Mouse (Mus musculus) CH12.LX (cell line): ENCODE data around the gene Ears2. TPM values are rescaled to one million over a fixed set of nuclear protein-coding genes. Genes with fewer than 3 reads are reported as not detected.

Experiments used
- DNase-seq: peaks from one replicate; pipeline ENCODE4 v3.0.0-alpha.2; 2013; ENCODE audit errors: extremely low read depth
- H3K27ac ChIP-seq: 2 replicates; pipeline ENCODE4 v1.5.1; 2012; ENCODE audit warnings: low read depth, mild to moderate bottlenecking, control low read depth, moderate library complexity; ENCODE audit not compliant: insufficient read depth
- H3K27me3 ChIP-seq: replicated peaks from 2 replicates; pipeline ENCODE3; 2012; ENCODE audit warnings: inconsistent platforms
- H3K36me3 ChIP-seq, 2 experiments: replicated peaks in 1 of 2; 2 replicates each; pipeline versions ENCODE3 to v1.6.1; 2012; ENCODE audit warnings: inconsistent platforms in 1 of 2, low read length in 1 of 2, mild to moderate bottlenecking in 1 of 2, mixed read lengths in 1 of 2, moderate library complexity in 1 of 2; ENCODE audit not compliant: control insufficient read depth in 1 of 2, insufficient read depth in 1 of 2
- H3K4me1 ChIP-seq, 2 experiments: 2 replicates each; pipeline ENCODE4 v1.6.1; 2012; ENCODE audit warnings: inconsistent platforms in 1 of 2, moderate library complexity in 1 of 2; ENCODE audit not compliant: insufficient read depth in 2 of 2, control insufficient read depth in 1 of 2
- H3K4me2 ChIP-seq: 2 replicates; pipeline ENCODE4 v1.6.1; 2012; ENCODE audit warnings: low read depth, mild to moderate bottlenecking, control low read depth; ENCODE audit not compliant: poor library complexity, insufficient read depth, severe bottlenecking
- H3K4me3 ChIP-seq, 3 experiments: fragments of 150-350 bp in 1 of 3; sonication (generic) in 1 of 3; replicated peaks in 1 of 3; 2 replicates each; pipeline versions ENCODE3 to v1.5.1; 2011 to 2012; ENCODE audit warnings: low read depth in 2 of 3, low read length in 2 of 3, mild to moderate bottlenecking in 2 of 3, moderate library complexity in 2 of 3, control low read depth in 1 of 3, improper control_type of control experiment in 1 of 3, inconsistent platforms in 1 of 3, mixed read lengths in 1 of 3; ENCODE audit not compliant: poor library complexity in 1 of 3
- H3K79me2 ChIP-seq: replicated peaks from 2 replicates; pipeline ENCODE4 v1.6.1; 2012; ENCODE audit warnings: mild to moderate bottlenecking, moderate library complexity; ENCODE audit not compliant: control insufficient read depth, poor library complexity, insufficient read depth, severe bottlenecking; ENCODE audit errors: extremely low read depth
- H3K9ac ChIP-seq: 2 replicates; pipeline ENCODE4 v1.6.1; 2012; ENCODE audit warnings: low read depth, mild to moderate bottlenecking, control low read depth, moderate library complexity; ENCODE audit not compliant: insufficient read depth
- H3K9me3 ChIP-seq: replicated peaks from 2 replicates; pipeline ENCODE3; 2012; ENCODE audit warnings: low read length, inconsistent platforms, mixed read lengths
- BHLHE40 ChIP-seq: IDR thresholded peaks from 2 replicates; pipeline ENCODE4 v1.6.1; 2011; ENCODE audit warnings: mild to moderate bottlenecking, low read depth, low read length, improper control_type of control experiment
- CHD1 ChIP-seq: IDR thresholded peaks from 2 replicates; pipeline ENCODE4 v1.6.1; 2012; ENCODE audit warnings: low read depth, low read length, improper control_type of control experiment, inconsistent platforms
- CTCF ChIP-seq, 2 experiments: IDR thresholded peaks in 1 of 2; conservative IDR thresholded peaks in 1 of 2; 2 replicates each; pipeline ENCODE4 v1.5.1; 2011 to 2012; ENCODE audit warnings: low read depth in 2 of 2, low read length in 2 of 2, improper control_type of control experiment in 1 of 2, inconsistent platforms in 1 of 2, mild to moderate bottlenecking in 1 of 2, moderate library complexity in 1 of 2
- E2F4 ChIP-seq: IDR thresholded peaks from 2 replicates; pipeline ENCODE4 v1.6.1; 2011; ENCODE audit warnings: low read depth, low read length, improper control_type of control experiment; ENCODE audit not compliant: insufficient replicate concordance
- ELF1 ChIP-seq: IDR thresholded peaks from 2 replicates; pipeline ENCODE4 v1.6.1; 2014; ENCODE audit warnings: low read depth, mild to moderate bottlenecking, inconsistent platforms, low read length, improper control_type of control experiment
- EP300 ChIP-seq: IDR thresholded peaks from 2 replicates; pipeline ENCODE4 v1.6.1; 2011; ENCODE audit warnings: low read length, improper control_type of control experiment
- ETS1 ChIP-seq: conservative IDR thresholded peaks from 2 replicates; pipeline ENCODE4 v1.6.1; 2012; ENCODE audit warnings: low read depth, mild to moderate bottlenecking, inconsistent platforms, low read length, improper control_type of control experiment, moderate library complexity
- GABPA ChIP-seq: IDR thresholded peaks from 2 replicates; pipeline ENCODE4 v1.6.1; 2012; ENCODE audit warnings: low read depth, low read length, improper control_type of control experiment, inconsistent platforms; ENCODE audit not compliant: insufficient replicate concordance
- HCFC1 ChIP-seq: IDR thresholded peaks from 2 replicates; pipeline ENCODE4 v1.6.1; 2012; ENCODE audit warnings: low read depth, mild to moderate bottlenecking, inconsistent platforms, low read length, improper control_type of control experiment
- IRF4 ChIP-seq: IDR thresholded peaks from 2 replicates; pipeline ENCODE4 v1.6.1; 2014; ENCODE audit warnings: low read depth, mild to moderate bottlenecking, inconsistent platforms, low read length, improper control_type of control experiment
- JUN ChIP-seq: IDR thresholded peaks from 2 replicates; pipeline ENCODE4 v1.6.1; 2011; ENCODE audit warnings: low read depth, mild to moderate bottlenecking, low read length, improper control_type of control experiment, moderate library complexity; ENCODE audit not compliant: insufficient read depth
- MEF2A ChIP-seq: IDR thresholded peaks from 2 replicates; pipeline ENCODE4 v1.6.1; 2014; ENCODE audit warnings: low read depth, mild to moderate bottlenecking, inconsistent platforms, low read length, improper control_type of control experiment, borderline replicate concordance
- MXI1 ChIP-seq: IDR thresholded peaks from 2 replicates; pipeline ENCODE4 v1.6.1; 2011; ENCODE audit warnings: mild to moderate bottlenecking, low read depth, low read length, improper control_type of control experiment
- MYC ChIP-seq: IDR thresholded peaks from 2 replicates; pipeline ENCODE4 v1.6.1; 2011; ENCODE audit warnings: low read depth, mild to moderate bottlenecking, improper control_type of control experiment, low read length
- NELFE ChIP-seq: IDR thresholded peaks from 2 replicates; pipeline ENCODE4 v1.6.1; 2011; ENCODE audit warnings: low read depth, low read length, improper control_type of control experiment
- NRF1 ChIP-seq: IDR thresholded peaks from 2 replicates; pipeline ENCODE4 v1.6.1; 2014; ENCODE audit warnings: low read depth, mild to moderate bottlenecking, inconsistent platforms, low read length, improper control_type of control experiment, moderate library complexity
- POLR2A ChIP-seq: IDR thresholded peaks from 2 replicates; pipeline ENCODE4 v1.6.1; 2011; ENCODE audit warnings: low read depth, mild to moderate bottlenecking, improper control_type of control experiment, low read length
- POLR2AphosphoS2 ChIP-seq: IDR thresholded peaks from 2 replicates; pipeline ENCODE4 v1.6.1; 2011; ENCODE audit warnings: low read depth, low read length, improper control_type of control experiment
- RAD21 ChIP-seq: IDR thresholded peaks from 2 replicates; pipeline ENCODE4 v1.6.1; 2011; ENCODE audit warnings: low read depth, mild to moderate bottlenecking, low read length, improper control_type of control experiment, moderate library complexity
- RCOR1 ChIP-seq: conservative IDR thresholded peaks from 2 replicates; pipeline ENCODE4 v1.6.1; 2012; ENCODE audit warnings: low read depth, mild to moderate bottlenecking, inconsistent platforms, low read length, improper control_type of control experiment
- SIN3A ChIP-seq: IDR thresholded peaks from 2 replicates; pipeline ENCODE4 v1.6.1; 2012; ENCODE audit warnings: low read length, improper control_type of control experiment, inconsistent platforms
- TBP ChIP-seq: conservative IDR thresholded peaks from 2 replicates; pipeline ENCODE4 v1.6.1; 2011; ENCODE audit warnings: low read depth, low read length, improper control_type of control experiment
- TCF12 ChIP-seq: IDR thresholded peaks from 2 replicates; pipeline ENCODE4 v1.6.1; 2014; ENCODE audit warnings: low read depth, mild to moderate bottlenecking, inconsistent platforms, low read length, improper control_type of control experiment
- UBTF ChIP-seq: IDR thresholded peaks from 2 replicates; pipeline ENCODE4 v1.6.1; 2012; ENCODE audit warnings: low read depth, mild to moderate bottlenecking, inconsistent platforms, low read length, improper control_type of control experiment, moderate library complexity
- ZC3H11A ChIP-seq: IDR thresholded peaks from 2 replicates; pipeline ENCODE4 v1.6.1; 2012; ENCODE audit warnings: low read depth, mild to moderate bottlenecking, inconsistent platforms, low read length, improper control_type of control experiment
- ZMIZ1 ChIP-seq: IDR thresholded peaks from 2 replicates; pipeline ENCODE4 v1.6.1; 2012; ENCODE audit warnings: low read depth, mild to moderate bottlenecking, inconsistent platforms, low read length, improper control_type of control experiment
- dilution Hi-C: fragments of 300-500 bp; cut with MboI; formaldehyde crosslinking; loops from 2 replicates; pipeline ENCODE4 v1.14.3; 2020; ENCODE audit warnings: low sequenced_read_pairs; ENCODE audit not compliant: extremely low pct_unique_long_range_greater_than_20kb, extremely low pct_ligation_motif_present
- in situ Hi-C: fragments of 300-500 bp; cut with MboI; formaldehyde crosslinking; loops from 3 replicates; pipeline ENCODE4 v1.14.3; 2019; ENCODE audit warnings: low sequenced_read_pairs, low pct_ligation_motif_present, low pct_unique_long_range_greater_than_20kb, mixed read lengths
- polyA plus RNA-seq: library from polyadenylated mRNA; unstranded; fragments of >175 nt; gene quantifications from 2 replicates; pipeline ENCODE4 v1.2.1, GENCODE M21; 2012; ENCODE audit warnings: low read depth; ENCODE audit not compliant: insufficient read length
- total RNA-seq, 2 experiments: library from RNA; depleted of rRNA; stranded (reverse); fragments of 300-350 nt in 1 of 2; fragments of >200 nt in 1 of 2; gene quantifications; 2 replicates each; pipeline ENCODE4 v1.2.3; 2012 to 2014

Ears2 gene
- total and polyA plus RNA-seq, 3 experiments = 11.7 to 14.3 (median 13.2) TPM

DNA sequence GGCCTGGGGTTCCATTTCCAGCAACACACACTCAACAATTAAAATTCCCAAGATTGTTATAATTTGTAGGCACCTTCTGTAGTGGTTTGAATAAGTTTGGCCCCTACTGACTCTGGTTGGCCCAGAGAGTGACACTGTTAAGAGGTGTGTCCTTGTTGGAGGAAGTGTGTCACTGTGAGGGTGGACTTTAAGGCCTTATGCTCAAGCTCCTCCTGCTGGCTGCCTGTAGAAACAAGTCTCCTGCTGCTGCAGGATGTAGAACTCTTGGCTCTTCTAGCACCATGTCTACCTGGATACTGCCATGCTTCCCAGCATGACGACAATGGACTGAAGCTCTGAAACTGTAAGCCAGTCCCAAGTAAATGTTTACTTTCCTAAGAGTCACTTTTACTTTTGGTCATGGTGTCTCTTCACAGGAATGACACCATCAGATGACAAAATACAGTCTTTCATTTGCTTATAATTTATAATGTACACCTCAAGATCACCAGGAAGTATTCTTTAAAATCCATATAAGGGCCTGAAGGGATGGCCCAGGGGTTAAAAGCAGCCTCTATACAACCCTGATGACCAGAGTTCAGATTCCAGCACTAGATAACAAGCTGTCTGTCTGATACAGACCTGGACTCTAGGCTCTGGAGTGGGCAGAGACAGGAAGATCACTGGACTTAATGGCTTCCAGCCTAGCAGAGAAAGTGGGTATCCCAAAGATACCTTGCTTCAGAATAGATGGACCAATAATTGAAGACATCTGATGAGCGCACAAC, 27.7 kb upstream of the Ears2 start:
- Histone ChIP-seq H3K36me3 (peaks cover 72 to 87% of the 10 kb centered on the region in 2 experiments), H3K9me3 (no peaks in the 10 kb centered on the region), H3K27ac (no peak overlapping the region), H3K79me2 (peaks cover 38% of the 10 kb centered on the region), H3K4me2 (no peak overlapping the region), H3K9ac (no peak overlapping the region), H3K4me3 (no peak overlapping the region), H3K27me3 (no peaks in the 10 kb centered on the region), H3K4me1 (peaks cover 0 to 14% of the 10 kb centered on the region in 2 experiments; a peak in 2 of 4 replicates)
- TF ChIP-seq E2F4 (no peak), CTCF (conservative IDR thresholded peaks at IDR 0.05 in 1 of 2, IDR thresholded peaks at IDR 0.05 in 1 of 2; ENCODE audit: low read depth in 2 of 2, low read length in 2 of 2) (peak in 1 of 2 experiments; percentile 52; a peak in 2 of 4 replicates), RAD21 (peak; percentile 37)
- dilution Hi-C loops = no loop called here
- DNase-seq = peak; percentile 60
- in situ Hi-C loops = loop anchor here (5.0 kb wide), 1 partner anchor 58 kb away; no protein-coding TSS in a partner anchor

DNA sequence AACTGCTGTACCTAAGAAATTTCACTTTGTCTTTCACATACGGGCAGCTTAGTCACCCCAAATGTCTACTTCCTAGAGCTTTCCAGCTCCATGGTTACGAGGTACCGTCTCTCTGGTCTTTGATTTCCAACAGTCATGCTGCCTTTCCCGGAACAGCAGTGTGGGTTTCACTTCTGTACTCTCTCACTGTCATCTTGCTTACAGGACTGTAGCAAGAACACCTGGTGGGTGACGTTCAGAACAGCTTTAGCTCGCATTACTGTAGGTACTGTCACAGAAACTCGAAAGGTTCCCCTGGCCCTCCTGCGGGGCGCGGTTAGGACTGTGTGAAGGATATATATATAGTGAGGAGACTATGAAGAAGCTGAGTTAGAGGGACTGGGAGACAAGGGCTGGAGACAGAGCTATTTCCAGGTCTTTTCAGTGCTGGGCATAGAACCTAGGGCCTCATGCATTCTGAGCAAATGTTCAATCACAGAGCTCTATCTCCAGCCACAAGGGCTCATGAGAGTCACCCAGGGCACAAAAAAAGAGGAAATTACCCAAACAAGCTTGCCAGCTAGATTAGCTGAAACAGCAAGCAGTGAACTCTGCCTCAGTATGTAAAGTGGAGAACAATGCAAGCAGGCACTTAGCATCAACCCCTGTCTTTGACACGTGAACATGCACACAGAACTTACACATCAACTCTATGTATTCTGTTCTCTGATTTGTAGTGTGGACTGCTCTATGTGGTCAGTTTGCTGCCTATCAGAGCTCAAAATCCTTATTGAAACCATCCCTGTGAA, 20.3 kb upstream of the Ears2 start:
- dilution Hi-C loops (no loop called here), in situ Hi-C loops (no loop called here)
- peak overlapping the region; percentile 41 for H3K4me2 ChIP-seq
- H3K4me3 ChIP-seq = peak overlapping the region in 1 of 3 experiments; percentile 8
- TF ChIP-seq GABPA (no peak), EP300 (peak; percentile 75), CHD1 (no peak), ZC3H11A (no peak), MEF2A (peak; percentile 29; the same call in 1 of the 2 replicates), NELFE (no peak), RAD21 (no peak), ETS1 (peak; percentile 77), POLR2AphosphoS2 (peak; percentile 59; the same call in 1 of the 2 replicates), TCF12 (peak; percentile 79), JUN (no peak), SIN3A (peak; percentile 65), UBTF (no peak), TBP (0 out of 2 replicates have a peak, but pooled peaks have one; percentile 40), POLR2A (0 out of 2 replicates have a peak, but pooled peaks have one; percentile 31), MXI1 (peak; percentile 78; the same call in 1 of the 2 replicates), NRF1 (no peak), HCFC1 (no peak), MYC (peak; percentile 28; the same call in 1 of the 2 replicates), RCOR1 (no peak), IRF4 (peak; percentile 85), ELF1 (0 out of 2 replicates have a peak, but pooled peaks have one; percentile 24), ZMIZ1 (no peak), BHLHE40 (peak; percentile 52; the same call in 1 of the 2 replicates)
- H3K4me1 ChIP-seq = peaks cover 14 to 57% of the 10 kb centered on the region in 2 experiments
- no peaks in the 10 kb centered on the region for H3K27me3 ChIP-seq
- no peaks in the 10 kb centered on the region for H3K9me3 ChIP-seq
- H3K27ac ChIP-seq = peak overlapping the region; percentile 89
- peaks cover 7% of the 10 kb centered on the region; the same call in 1 of the 2 replicates for H3K79me2 ChIP-seq
- H3K9ac ChIP-seq = no peak overlapping the region; the same call in 1 of the 2 replicates
- DNase-seq = peak; percentile 90
- peaks cover 53 to 77% of the 10 kb centered on the region in 2 experiments for H3K36me3 ChIP-seq
